Mouse (Mus musculus): ENCODE data around the gene Pacrg.

The Pacrg gene

DNA sequence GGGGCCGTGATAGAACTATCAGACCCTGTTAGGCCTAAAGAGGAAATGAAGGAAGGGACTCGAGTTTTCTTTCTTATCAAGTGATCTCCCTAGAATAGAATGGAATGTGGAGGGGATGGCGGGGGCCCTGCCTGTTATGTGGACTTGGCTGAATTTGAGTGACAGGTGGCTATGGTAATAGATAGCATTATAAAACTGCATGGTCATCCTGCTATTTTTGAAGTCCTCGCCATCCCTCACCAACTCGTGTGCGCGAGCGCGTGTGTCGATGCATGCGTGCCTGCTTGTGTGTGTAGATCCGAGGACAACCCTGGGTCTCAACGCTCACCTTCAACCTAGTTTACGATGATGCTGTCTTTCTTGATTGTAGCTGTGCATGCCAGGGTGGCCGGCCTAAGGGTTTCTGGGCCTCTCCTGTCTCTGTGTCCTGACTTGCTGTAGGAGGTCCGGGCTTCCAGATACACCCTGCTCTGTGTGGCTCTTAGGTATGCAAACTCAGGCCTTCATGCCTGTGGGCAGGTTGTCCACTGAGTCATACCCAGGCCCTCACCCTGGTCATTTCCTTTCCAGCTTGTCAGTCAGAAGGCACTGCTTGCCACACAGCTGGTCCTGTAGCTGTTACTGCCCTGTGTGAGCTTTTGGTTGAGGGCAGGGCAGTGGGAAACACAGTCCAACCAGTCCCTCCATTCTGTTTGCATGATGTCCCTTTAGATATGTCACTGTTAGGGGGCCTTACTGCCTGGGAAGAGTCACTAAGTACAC is 287.6 kb downstream of the Pacrg start:
- no peak for DNase-seq (ENCODE audit: low spot score in 2 of 2)

DNA sequence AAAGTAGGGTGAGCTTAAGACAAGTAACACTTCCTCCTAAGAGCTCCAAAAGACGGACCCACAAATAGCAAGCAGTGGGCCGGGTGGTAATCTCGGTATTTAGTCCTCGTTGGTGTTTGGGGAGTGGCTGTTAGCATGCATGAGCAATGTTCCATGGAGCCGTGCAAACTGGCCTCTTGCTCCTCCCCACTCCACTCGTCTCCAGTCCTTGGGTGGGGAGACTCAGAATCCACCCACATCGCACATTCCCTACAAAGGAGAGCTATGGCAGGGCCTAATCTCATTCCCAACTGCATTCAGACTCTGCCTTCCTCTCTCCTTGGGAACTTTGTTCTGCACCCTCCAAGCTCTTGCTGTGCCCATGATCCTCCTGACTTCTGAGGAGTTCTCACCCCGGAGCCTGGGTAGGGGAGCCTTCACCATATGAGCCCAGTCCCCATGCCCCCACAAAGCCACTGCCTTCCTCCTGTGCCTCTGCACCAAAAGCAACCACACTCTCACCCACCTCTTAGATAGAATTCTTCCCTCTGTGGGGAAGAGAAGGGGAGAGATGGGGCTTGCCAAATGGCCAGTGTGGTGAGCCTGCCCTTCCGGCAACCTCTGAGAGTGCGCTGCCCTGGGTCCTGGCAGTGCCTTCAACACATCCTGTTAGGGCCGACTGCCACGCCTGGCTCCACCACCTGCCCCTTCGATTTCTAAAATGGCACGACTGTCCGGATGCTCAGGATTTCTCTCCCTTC is 289.2 kb downstream of the Pacrg start:
- DNase-seq (ENCODE audit: low spot score in 2 of 2), result no peak

DNA sequence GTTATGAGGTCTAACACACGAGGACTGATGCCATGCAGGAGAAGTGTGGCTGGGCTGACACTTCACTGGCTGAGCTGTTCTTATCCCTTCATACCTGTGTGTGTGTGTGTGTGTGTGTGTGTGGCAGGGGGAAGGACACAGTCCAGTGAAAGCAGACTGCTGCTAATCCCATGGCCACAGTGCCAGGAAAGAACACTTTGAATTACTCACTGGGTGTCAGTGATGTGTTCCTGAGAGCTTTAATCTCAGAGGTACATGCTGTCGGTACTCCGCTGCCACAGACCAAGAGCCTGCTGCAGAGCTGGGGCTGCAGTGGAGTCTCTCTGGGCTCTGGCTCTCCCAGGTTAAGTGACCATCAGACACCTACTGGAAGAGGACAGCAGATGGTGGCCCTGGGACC is 290.3 kb downstream of the Pacrg start:
- DNase-seq (ENCODE audit: low spot score in 2 of 2), result no peak

DNA sequence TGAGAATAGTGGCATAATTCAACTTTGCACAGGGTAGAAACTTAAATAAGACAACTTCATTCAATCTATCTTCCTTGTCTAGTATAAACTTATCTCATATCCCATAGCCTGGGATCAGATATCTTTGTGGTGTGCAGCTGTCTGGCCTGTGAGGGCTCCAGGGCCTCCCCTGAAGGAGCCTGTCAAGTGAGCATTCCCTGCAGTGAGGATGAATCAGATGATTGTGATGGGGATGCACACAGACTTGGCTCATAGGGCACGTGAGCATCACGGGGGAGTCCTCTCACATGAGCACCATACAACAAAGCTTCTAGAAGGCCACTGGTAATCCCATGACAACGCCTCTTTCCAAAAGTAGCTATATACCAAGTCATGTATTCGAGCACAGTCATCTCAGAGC is 291.1 kb downstream of the Pacrg start:
- no peak for DNase-seq (ENCODE audit: low spot score in 2 of 2)

DNA sequence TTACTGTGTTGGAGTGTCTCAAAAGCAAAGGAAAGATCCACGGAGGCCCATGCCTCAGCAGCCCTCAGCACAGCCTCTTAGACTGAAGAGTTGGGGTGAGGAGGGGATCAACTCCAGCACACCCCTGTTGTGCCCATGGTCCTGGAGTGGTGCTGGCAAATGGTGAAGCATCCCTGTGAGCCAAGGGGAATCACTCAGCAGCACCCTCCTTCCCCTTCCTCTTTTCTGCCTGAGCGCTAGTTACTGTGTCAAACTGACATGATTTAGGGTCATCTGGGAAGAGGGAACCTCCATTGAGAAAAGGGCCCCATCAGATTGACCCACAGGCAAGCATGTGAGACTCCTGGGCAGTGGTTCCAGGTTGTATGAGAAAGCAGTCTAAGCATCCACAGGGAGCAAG is 299.3 kb downstream of the Pacrg start:
- no peak for DNase-seq (ENCODE audit: low spot score in 2 of 2)

DNA sequence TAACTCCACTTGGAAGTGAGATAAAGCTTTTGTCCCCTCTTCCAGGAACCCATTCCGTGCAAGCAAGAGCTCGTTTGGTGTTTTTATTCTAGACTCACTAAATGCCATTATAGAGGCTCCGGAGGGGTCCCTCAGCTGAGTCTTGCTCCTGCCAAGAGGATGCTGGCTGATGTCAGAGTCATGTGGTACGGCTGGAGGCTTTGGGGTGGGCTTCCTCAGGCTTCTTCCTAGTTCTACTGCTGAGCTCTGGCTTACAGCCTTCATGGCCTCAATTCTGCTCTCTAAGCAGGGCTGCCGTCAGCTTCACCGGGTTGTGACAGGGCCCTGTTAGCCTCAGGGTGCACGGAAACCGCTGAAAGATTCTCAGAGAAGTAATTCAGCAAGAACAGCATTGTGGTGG is 305.9 kb downstream of the Pacrg start:
- peak in 1 of 2 experiments; percentile 29 for DNase-seq (ENCODE audit: low spot score in 2 of 2)

DNA sequence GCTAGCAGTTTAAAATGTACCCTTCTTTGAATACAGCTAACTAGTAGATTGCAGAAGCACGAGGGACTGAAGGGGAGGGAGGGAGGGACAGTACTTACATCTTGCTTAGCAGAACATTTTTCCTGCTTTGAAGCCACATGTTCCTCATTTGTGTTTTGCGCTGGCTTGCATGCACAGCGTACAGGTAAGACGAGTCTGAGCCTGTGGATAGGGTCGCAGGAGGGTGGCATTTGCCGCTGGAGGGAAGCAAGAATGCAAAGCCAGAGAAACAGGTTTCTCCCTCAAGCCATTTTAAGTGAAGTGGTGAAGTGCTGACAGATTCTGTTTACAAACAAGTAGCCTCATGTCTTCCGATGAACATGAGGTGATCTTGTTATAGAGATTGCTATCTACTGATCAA is 306.6 kb downstream of the Pacrg start:
- DNase-seq (ENCODE audit: low spot score in 2 of 2), result no peak

DNA sequence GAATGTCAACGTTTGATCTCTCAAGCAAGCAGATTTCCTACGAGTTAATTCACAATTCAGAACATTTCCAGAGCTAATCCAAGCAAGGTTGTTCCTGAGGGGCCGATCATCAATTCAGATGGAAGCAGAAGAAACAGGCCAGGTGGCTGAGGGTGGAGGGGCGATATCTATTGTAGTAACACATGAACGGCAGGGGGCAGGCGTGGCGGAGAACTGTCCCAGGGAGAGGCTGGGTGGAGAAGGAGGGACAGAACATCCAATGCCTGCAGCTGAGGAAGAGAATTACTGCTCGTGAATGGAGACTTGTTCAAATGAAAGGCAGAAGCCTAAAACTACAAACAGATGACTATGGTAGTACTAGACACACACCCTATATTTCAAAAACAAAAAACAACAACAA is 309.1 kb downstream of the Pacrg start:
- peak in 1 of 2 experiments; percentile 29 for DNase-seq (ENCODE audit: low spot score in 2 of 2)

DNA sequence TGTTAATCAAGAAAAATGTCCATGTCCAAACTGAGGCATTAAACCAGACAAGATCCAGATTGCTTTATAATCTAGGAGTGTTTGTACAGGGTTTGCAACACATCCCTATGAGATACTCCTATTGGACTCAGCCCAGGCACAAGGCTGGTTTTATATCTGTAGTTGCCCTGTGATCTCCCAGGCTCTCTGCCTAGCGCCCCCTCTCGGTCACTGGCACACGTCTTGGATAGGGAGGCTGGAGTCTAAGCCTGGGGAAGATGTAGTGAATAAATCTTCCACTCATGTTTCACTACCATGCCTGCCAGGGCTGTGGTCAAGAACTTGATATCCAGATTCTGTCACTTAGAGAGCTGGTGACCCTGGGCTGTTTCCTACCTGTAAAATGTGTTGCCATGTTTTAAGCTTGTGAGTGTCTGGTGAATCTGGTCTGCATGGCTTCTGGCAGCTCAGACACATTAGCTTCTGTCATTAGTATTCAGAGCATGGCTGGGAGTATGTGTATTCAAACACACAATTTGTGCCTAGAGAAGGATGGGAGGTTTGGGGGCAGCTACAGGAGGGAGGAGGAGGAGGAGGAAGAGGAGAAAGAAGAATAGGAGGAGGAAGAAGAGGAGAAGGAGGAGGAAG is 310.7 kb downstream of the Pacrg start:
- no peak for DNase-seq (ENCODE audit: low spot score in 2 of 2)

DNA sequence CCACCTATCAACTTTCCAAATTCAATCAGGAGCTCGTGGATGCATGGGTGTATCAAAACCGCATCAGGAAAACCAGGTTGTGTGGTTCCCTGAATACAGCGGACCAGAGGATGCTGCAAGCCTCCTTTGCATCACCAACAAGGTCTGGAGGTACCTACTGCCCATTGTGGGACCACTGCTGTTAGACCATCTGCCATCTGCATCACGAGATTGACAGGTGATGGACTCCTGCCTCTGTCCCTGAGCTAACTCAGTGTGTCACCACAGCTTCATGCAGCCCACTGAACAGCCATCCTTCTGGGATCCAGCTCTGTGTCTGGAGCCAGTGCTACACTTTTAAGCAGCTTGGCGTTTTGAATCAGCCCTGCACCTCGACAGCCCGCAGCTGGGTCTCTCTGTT is 318.8 kb downstream of the Pacrg start:
- no peak for DNase-seq (ENCODE audit: low spot score in 2 of 2)

DNA sequence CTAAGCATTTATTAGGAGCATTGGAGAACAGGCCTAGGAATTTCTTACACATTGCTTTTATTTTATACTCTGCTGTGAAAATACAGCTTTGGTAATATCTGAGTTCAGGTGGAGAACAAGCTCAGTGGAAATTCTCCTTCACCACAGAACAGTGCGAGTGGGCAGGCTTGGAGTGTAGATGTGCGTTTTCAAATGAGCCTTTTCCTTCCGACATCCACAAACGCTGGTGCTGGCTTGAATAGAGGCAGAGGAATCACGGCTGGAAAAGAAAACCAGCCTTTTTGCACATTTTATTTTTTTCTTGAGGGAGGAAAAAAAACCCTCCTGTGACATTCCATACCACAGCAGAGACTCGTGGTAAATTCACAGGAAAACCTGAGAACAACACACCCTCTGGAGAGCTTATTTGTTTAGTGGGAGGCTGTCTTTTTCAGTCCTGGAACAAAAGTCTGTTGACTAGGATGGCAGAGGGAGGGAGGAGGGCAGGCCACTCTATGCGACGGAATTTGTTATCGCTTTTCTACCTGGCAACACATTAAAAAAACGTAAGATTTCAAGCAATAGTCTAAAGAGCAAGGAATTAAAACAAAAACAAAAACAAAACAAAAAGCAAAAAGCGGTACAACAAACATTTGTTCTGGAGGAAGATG is 320.5 kb downstream of the Pacrg start:
- no peak for DNase-seq (ENCODE audit: low spot score in 2 of 2)

DNA sequence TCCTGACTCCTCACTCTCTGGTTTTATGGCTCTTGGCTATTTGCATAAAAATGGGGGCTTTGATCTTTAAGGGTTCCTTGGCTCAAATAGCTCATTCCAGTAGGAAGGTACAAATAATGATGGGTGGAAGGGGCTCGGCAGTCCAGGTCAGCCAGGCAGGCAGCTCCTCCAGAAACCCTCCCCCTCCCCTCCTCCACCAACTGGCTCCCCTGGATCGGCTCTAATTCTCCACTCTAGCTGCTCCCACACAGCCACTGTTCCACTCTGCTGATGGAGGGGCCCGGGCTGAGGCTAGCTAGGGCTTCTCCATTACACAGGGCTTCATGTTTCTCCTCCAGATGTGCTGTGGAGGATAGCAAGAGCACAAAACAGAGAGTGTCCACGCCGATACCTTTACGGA is 325.3 kb downstream of the Pacrg start:
- DNase-seq (ENCODE audit: low spot score in 2 of 2), result no peak

DNA sequence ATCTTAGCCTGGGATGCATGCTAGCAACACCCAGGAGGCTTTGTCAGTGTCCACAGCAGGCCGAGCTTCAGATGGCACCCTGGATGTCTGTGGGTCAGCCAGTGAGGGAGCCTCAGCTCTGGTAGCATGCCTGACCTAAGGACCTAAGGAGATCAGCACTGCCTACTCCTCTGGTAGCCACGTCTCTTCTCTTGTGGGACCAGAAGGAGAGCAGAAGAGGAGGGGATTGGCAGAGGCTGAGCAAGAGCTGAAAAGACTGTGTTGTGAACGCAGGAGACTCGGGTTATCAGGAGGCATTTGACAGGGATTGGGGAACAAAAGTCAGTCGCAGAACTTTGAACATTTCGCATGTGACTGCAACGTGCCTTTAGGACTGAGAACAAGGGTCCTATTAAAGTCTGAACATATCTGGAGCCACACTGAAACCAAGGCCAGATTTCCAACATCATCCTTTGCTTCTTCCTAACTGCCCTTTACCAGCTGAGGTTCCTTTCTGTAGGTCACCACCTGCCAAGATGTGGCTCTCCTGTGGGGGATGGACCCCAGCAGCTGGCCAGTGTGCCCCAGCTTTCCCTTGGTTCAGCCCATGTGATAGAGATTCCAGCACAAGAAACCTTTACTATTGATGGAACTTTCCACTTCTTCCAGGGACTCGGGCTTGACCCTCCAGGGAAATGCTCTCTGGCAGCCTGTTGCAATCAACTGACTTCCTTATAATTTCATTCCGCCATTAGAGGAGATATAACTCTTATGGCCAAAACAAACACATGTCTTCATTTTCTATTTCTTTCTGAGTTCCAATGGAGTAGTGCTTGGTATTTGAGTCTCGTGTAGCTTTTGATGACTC is 329.0 kb downstream of the Pacrg start:
- no peak for DNase-seq (ENCODE audit: low spot score in 2 of 2)

DNA sequence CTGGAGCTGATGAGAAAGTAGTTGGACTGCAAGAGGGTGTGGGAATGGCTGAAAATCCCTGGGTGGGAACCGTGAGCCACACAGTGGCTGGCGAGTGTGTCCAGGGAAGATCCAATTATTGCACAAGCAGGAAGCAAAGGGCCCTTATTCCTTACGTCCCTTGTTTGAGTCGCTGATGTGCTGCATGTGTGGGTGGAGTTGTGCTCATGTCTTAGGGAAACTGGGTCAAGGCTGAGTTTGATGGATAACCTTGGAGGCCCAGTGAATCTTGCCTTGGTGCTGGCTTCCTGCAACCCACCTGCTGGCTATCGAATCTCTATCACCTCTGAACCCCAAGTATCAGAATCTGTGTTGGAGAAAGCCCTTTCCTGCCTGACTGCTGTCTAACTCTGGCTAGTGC is 329.6 kb downstream of the Pacrg start:
- DNase-seq (ENCODE audit: low spot score in 2 of 2), result no peak

DNA sequence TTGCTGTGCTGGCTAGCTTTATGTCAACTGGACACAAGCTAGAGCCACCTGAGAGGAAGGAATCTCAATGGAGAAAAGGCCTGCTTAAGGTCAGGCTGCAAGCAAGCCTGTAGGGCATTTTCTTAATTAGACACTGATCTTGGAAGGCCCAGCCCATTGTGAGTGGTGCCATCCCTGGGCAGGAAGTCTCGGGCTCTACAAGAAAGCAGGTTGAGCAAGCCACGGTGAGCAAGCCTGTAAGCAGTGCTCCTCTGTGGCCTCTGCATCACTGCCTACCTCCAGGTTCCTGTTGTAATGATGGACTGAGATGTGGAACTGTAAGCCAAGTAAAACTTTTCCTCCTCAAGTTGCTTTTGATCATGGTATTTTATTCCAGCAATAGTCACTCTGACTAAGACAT is 332.0 kb downstream of the Pacrg start:
- no peak for DNase-seq (ENCODE audit: low spot score in 2 of 2)

DNA sequence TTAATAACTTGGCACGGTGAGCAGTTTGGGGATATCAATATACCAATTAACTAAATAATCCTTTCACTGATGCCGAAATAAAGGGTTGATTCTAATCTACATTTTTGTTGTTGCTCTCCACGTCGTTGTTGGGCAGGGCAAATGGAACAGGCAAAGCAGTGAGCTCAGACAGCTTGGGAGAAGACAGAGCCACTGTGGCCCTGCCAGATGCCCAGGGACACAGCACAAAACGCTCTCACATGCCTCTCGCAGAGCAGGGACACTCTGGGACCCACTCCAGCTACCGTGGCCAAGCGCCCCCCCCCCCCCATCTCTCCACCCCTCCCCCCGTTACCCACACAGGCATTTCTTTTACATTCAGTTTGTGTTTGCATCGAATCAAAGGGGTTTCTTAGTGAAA is 332.6 kb downstream of the Pacrg start:
- DNase-seq (ENCODE audit: low spot score in 2 of 2), result peak in 1 of 2 experiments; percentile 52

DNA sequence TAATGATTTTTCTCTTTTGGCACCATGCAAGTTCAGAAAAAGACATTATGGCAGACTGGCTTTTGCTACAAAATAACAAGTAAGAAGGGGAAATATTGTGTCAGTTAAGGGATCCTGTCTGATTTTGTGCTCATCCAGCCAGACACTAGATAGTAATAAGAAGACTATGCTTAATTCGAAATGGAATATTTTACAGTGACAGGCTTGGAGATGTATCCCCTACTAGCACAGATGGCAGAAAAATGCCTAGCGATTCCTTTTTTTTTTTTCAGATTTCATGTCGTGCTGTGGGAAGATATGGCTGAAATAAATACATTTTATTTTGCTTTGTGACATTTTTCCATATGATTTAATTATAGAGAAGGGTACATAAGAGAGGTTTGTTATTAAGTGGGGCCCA is 333.2 kb downstream of the Pacrg start:
- no peak for DNase-seq (ENCODE audit: low spot score in 2 of 2)

DNA sequence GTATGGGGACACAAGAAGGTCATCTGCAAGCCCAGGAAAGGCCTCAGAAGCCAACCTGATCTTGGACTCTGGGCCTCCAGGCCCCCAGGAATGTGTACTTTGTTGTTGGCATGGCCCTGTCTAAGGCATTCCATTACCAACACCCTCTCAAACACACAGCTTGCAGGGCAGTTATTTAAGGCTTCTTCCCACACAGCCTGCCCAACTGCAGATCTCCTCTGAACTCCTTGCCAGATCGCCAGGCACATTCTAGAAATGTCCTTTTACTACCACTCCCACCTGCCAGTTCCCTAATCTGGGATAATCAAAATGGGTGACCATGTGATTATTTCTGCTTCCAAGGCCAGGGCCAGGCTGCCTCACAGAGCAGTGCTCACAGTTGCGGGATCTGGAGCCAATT is 338.7 kb downstream of the Pacrg start:
- no peak for DNase-seq (ENCODE audit: low spot score in 2 of 2)

DNA sequence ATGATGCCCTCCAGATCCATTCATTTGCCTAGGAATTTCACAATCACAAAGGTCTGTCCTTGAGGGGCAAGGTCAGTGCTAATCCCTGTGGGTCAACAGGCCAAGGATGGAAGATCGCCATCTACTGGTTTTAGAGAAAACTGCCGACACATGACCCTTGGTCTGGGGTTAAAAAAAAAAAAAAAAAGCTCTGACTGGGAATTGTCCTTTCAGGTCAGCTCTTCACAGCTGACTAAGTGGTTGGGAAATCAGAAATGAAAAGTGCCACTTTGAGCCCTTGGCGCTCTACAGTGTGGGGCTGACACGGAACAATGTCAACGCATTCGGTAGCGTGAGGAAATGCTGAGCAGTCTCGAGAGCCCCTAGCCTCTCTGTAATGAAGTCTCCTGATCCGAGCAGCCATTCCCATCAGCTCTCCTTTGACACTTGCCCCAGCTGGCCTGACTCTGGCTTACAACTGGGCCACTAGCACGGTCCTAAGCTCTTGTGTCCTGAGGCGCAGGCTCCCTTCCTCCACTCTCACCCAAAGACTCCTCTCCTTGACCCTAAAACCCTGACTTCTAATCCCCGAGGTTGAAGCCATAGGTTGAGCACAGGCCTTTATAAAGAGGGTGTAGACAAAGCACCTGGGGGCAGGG is 339.2 kb downstream of the Pacrg start:
- DNase-seq (ENCODE audit: low spot score in 2 of 2), result no peak

DNA sequence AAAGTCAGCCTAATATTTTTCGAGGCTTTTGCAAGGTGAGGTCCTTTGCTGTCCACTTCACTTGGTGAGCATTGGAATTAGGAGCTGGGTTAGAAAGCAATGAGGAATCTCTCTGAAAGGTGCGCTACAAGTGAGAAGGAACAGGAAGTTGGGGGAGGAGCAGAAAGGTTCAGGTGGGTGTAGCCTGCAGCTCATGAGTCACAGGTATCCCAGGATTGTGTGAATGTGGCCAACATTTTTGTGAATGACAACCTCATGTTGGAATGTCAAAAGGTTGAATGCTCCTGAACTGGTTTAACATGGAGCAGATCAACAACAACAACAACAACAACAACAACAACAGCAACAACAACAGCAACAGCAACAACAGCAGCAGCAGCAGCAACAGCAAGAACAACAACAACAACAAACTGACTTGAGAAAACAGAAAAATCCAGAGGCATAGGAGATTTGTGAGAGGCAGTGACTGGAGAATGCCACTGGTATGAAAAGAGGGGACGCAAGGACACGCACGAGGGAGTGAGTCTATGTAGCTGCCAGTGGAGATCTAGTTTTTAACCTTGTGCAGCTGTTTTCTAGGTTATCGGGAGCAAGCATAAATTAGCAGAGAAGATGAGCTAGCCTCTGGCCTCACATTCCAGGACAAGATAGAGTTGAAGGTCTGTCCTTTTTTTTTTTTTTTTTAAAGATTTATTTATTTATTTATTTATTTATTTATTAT is 341.0 kb downstream of the Pacrg start:
- DNase-seq (ENCODE audit: low spot score in 2 of 2), result no peak
